Mouse (Mus musculus): Measurements from ENCODE around the gene Usp36.
"Not testable (repeated sequence)": the region's sequence is repeated elsewhere in the genome, so short reads cannot be mapped to it uniquely, and the experiment has no call there.

Usp36 gene

DNA sequence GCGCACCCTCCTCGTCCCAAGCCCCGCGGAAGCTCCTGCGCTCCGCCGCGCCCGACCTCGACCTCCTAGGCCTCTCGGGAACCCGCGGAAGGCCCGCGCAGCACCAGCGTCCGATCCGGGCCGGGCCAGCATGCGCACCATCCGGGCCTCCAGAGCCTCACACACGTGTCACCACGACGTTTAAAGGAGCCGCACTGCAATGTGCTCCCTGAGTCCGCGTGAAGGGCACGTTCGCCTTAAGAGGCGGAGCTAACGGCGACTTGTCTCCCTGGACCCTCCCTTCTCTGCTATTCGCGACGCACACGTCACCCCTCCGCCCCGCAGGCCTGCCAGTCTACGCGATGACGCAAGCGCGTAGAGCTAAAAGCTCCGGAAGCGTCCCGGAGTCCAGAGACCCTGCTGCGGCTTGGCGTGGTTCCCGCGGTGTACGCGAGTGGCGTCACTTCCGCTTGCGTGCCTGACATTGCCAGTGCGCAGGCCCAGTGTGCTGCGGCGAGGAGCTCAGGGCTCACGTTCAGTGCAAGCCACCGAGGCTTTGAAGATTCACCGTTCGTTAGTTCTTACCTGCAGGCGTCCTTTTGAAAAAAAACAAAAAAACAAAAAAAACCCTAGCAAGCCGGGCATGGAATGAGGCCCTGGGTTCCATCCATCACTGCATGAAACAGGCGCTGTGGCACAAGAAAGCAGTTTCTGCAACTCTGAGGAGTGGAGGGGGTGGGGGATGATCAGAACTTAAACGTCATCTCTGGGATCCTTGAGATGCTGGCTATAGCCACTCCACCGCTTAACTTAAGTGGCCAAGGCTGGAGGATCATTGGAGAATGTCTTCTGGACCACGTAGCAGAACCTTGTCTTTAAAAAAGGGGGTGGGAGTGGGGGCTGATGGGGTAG is at the start of gene Usp36:
Gene Usp36, minus strand, starts transcription at position 246 of the 891 bp plus-strand sequence.
- DNase-seq (ENCODE audit: low read depth in 2 of 2, low spot score in 2 of 2), result peak; percentile 99

DNA sequence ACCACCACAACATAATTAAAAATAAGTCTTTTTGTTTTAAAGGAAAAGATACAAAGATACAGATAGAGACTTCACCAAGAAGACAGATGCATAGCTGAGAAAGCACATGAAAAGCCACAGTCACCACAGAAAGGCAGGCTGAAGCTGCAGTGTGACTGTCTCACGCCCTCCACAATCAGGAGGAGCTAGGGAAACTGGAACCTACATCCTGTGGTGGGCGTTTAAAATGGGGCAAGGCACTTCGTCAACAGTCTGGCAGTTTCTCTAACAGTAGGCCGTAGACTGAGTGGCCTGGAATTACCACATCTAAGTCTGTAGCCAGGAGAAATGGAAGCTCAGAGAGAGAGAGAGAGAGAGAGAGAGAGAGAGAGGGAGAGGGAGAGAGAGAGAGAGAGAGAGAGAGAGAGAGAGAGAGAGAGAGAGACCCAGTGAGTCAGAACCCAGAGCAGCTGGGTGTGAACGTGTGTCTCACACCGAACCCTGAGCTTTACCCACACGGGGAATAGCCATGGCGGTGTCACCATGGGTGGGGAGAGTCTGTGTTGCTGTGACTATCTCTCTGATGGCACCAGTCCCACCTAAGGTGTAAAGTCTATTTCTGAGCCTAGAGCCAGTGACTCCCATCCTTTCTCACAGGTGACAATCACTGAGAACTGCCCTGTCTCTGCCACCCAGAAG is 47.6 kb upstream of the Usp36 start:
- DNase-seq (ENCODE audit: low read depth in 2 of 2, low spot score in 2 of 2), result peak; percentile 63 to 73

DNA sequence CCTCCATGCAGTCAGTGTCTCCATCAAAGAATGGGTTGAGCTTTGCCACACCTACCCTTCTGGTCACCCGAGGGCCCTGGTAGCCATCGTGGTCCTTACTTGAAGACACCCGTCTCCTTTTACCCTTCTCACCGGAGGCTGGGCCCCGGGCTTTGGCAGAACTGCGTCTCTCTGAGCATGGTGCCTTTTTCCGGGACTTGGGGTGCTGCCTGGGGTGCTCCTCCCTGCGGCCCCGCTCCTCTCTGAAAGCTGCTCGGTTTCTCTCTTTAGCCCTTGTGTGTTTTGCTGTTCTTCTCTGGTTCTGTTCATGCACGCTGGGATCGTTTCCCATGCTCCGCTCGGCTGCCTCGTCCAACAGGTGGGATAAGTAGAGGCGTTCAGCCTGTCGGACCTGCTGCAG is 43.4 kb upstream of the Usp36 start:
- no peak for DNase-seq (ENCODE audit: low read depth in 2 of 2, low spot score in 2 of 2)

DNA sequence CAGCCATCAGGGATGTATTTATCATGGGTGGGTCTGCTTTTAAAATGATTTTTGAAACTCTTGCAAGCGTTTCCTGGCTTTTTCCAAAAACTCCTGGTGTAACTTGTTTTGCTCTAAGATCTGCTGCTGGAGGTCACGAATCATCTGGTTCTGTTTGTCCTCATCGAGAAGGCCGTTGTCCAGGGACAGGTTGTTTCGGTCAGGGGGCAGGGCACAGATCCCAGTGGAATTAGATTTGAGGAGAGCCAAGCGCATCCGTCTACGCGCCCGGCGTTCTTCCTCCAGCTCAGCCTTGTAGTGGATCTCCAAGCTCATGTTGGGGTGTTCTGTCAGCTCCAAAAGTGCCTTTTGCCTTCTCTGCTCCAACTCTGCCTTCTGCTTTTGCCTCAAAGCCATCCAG is 42.3 kb upstream of the Usp36 start:
- DNase-seq (ENCODE audit: low read depth in 2 of 2, low spot score in 2 of 2), result no peak

DNA sequence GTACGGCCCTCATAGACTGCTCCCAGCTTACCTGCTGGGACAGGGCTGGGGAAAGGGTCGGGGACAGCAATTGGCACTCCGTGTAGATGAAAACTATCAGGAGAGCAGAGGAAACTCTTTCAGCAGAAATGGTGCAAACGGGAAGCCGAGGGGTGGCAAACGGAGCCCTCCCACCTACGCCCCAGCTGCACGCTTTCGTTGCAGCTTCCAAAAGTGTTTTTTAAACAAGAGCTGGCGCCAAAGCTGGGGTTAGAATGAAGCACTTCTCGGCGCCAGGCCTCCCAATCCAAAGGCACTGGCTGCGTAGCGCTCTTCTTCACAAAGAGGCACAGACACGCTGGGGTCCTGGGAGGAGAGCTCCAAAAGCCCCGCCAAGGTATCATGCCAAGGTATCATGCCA is 40.7 kb upstream of the Usp36 start:
- no peak for DNase-seq (ENCODE audit: low read depth in 2 of 2, low spot score in 2 of 2)

DNA sequence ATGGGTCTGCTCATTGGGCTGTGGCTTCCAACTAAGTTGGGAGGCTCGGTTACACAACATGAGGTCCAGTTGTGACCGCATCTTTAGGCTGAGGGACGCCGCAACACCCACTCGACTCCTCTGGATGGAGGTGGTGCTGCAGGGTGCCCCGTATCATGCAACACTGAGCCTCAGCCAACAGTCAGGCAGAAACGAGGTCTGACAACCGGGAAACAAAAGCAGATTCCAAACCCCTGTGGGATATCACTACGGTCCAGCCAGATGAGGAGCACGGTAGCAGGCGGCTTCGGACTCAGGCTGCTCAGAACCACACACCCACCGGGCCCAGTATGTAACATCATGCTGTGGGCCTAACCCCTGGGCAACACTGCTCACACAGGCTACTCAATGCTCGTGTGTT is 40.3 kb upstream of the Usp36 start:
- DNase-seq (ENCODE audit: low read depth in 2 of 2, low spot score in 2 of 2), result no peak

DNA sequence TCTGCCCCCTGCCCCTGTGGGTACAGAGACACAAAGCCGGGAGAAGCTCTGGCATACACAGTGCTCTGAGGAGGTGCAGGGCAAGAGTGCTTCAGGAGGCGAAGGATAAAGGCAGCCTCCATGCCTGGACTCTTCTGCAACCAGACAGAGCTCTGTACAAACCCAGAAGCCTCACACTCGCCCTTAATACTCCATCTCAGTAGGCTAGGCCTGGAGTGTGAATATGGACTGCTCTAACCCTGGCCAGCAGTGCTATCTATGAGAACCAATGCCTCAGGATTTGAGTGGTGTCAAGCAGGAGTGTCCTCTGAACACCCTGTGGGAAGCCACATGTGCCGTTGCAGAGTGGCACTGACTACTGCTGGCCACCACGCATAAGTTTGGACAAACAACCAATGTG is 38.9 kb upstream of the Usp36 start:
- no peak for DNase-seq (ENCODE audit: low read depth in 2 of 2, low spot score in 2 of 2)

DNA sequence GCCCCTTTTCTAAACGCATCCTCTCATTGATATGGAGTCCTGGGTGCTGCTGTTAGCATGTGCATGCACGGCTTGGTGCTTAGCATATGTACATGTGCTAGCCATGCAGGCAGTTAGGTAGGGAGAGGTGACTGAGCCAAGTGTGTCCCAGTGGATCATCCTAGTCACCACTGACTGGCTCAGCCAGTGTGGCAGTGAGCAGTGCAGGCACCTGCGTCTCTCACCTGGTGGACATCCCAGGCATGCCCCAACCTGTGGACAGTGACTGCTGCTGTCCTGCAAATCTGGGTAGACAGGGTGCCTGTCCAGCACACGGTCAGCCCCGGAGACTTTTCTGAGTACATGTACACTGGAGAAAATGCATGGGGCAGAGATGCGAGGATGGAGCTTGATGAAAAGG is 38.5 kb upstream of the Usp36 start:
- DNase-seq (ENCODE audit: low read depth in 2 of 2, low spot score in 2 of 2), result no peak

DNA sequence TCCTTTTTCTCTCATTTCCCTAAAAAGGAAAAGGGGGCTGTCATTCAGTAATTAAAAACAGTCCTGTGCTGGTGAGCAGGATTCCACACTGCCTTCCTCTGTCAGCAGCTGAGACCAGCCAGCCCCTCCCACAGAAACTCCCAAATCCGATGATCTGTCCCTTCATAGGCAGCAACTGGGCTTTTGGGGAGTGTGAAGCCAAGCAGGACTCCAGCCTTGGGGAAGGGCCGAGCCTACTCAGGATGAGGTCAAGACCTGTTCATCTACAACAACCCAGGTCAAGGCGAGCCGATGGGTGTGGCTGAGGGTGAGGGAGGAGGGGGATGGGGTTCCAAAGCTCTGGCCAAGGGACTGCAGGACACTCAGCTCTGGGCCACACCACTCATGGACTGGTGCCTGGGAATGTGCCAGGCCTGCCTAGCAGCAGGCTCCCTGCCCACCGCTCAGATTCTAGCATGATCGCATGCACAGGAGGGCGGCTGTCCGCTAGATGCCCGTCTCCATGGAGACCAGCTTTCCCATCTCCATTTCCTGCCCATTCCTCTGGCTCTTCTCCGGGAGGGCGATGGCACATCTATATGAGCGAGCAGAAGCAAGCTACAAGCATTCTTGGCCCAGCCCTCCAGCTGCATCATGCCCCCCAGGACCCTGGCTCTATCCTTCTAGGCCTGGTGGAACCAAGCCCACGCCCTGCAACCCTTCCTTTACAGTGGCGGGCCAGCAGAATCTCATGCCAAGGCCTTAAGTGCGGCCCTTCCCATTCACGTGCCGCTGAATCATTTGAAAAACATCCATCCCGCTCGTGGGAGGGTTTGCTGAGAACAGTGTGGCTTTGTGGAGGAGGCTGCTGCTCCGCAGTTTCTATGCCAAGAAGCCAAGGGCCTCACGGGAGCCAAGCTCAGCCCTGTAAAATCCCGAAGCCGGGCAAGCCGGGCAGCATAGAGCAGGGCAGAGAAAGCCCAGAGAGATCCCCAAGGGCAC is 37.2 kb upstream of the Usp36 start:
- no peak for DNase-seq (ENCODE audit: low read depth in 2 of 2, low spot score in 2 of 2)

DNA sequence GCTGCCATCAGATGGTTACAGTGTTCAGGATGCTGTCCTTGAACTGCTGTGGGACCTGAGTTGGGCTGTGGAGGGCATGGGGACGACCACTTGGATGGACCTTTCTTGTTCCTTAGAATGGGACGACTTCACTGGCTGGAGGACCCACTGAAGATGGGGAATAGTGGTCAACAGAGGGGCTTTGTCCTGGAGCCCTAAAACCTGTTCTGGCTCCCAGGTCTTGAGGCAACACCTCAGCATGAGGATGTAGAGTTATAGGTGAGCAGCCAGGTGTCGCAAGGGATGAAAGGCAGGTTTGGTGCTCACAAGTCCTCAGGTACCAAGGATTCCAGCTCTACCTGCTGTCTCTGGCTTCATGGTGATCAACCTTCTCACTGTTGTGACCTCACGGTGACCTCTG is 36.4 kb upstream of the Usp36 start:
- DNase-seq (ENCODE audit: low read depth in 2 of 2, low spot score in 2 of 2), result no peak

DNA sequence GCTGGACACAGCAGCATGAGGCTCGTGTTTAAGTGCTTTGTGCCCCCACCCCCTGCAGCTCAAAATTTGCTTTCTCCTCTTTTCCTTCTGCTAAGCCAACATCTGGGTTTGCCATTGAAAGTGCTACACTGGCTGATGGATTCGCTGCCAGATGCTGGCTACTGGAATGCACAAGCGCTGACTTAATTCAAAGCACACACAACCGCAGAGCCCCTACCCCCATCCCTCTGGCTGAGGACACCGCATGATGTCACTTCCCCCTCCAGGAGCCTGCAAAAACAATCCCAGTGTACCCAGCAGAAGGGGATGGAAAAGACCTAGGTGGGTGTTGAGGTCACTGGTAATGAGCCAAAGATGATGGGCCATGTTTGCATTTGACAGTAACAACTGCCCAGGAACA is 34.5 kb upstream of the Usp36 start:
- no peak for DNase-seq (ENCODE audit: low read depth in 2 of 2, low spot score in 2 of 2)

DNA sequence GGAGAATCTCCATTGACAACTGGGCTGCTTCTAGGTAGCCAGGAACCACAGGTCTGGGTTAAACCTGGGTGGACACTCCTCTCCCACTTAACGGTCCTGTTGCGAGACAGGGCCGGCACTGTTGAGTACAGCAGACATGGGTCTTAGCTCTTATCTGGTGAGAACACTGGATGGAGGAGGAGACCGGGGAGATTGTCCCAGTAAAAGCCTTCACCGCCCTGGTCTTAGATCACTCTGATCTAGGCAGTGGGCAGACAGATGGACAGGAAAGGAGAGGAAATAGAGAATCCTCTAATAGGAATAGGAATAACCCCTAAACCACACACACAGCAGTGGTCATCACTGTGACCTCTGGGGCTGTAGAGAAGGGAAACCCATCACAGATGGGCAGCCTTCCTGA is 33.9 kb upstream of the Usp36 start:
- no peak for DNase-seq (ENCODE audit: low read depth in 2 of 2, low spot score in 2 of 2)

DNA sequence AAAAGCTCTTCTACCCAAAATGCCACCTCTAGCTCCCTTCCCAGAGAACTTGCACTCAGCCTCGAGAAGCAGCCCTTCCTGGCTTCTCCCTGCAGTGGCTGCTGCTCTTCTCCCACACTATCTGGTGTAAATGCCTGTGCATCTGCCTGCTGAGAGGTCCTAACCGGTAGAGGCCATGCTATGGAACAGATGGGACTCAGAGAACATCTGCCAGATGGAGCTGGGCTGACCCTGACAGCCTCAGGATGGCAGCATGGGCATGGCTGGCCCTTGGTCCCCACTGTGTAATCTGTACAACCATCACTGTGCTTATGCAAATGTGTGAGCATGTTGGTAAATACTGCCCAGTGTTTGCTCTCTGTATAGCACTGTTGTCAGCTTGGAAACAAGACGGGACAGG is 32.6 kb upstream of the Usp36 start:
- DNase-seq (ENCODE audit: low read depth in 2 of 2, low spot score in 2 of 2), result no peak

DNA sequence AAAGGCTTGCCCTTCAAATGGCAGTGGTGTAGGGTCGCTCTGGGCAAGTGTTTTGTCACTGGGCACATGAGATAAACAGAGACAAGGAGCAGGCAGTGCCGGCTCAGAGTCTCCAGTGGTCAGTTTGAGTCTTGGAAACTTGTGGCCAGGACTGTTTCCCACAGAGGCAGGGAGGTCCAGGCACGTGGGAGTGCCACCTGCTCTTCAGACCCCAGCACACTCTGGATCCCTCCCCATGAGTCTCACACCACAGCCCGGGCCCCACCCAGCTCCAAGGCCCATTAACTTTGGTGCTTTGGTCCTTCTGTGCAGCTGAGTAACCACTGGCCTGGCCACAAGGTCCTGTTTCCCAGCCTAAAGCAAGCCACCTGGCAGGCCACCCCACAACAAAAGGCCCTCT is 31.9 kb upstream of the Usp36 start:
- no peak for DNase-seq (ENCODE audit: low read depth in 2 of 2, low spot score in 2 of 2)

DNA sequence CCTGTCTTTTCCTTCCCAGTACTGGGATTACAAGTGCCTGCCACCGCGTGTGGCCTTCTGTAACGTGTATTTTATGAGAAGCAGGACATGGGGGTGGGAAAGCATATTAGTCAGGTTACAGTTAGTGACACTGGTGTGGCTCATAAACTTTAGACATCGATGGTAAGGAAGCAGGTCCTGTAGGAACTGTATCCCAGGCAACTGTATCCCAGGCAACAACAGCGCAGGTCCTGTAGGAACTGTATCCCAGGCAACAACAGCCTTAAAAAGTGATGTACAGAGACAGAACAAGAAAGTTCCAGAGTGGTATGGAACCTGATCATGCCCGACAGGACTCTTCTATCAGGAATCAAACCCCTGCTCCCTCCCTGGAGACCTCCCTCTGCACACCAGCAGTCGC is 31.5 kb upstream of the Usp36 start:
- DNase-seq (ENCODE audit: low read depth in 2 of 2, low spot score in 2 of 2), result no peak

DNA sequence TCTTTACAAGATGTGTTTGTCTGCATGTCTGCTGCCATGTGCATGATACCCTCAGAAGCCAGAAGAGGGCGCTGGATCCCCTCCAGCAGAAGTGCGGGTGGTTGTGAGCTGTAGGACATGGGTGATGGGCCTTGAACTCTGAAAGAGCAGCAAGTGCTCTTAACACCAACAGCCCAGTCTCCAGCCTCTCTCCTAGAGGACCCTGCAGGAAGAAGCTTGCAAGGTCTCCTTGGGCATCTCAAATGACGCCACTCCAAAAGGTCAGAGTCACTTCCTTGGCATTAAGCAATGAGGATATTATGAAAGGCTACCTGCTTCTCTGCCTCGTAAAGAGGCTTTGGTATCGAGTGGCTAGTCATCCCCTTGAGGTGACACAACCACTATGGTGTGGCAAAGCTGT is 28.6 kb upstream of the Usp36 start:
- peak; percentile 68 to 74 for DNase-seq (ENCODE audit: low read depth in 2 of 2, low spot score in 2 of 2)

DNA sequence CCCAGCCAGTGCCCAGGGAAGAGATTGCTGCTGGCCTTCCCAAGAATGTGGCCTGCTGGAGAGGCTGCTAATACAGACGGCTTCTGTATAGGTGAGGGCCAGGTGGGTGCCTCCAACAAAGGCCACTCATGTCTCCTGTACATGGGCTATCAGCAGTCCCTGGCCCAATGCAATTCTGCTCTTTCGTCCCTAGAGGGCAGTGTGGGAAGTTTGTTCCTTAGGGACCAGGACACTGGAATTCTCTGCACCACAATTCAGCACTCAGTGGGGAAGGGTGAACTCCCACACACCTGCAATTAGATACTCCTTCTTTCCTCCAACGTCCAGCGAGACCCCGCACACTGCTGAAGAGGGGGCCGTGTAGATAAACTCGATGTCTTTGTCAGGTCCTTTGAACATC is 27.1 kb upstream of the Usp36 start:
- DNase-seq (ENCODE audit: low read depth in 2 of 2, low spot score in 2 of 2), result peak; percentile 38 to 46

DNA sequence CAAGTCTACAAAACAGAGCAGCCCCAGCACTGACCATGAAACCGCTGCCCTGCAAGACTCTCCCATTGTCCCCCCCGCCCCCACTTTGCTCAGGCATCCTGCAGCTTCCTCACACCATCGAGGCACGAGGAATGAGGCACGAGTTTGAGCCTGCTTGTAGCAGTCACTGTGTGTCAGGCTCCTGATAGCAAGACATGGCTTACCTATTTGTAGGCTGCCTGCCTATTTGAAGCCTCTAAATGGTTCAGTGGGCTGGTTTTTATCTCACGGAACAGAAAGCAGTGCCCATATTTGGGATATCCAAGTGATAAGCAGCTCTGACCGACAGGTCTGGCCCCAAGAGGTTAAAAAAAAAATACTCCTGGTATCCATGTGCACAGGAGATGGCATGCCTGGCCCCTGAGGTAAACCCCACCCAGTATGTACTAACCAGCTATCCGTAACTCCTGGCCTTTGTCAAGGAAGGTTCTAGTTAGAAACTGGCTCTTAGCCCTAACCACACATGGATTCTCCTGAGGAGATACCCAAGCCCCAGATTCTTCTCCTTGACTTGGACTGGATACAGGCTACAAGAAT is 26.3 kb upstream of the Usp36 start:
- no peak for DNase-seq (ENCODE audit: low read depth in 2 of 2, low spot score in 2 of 2)

DNA sequence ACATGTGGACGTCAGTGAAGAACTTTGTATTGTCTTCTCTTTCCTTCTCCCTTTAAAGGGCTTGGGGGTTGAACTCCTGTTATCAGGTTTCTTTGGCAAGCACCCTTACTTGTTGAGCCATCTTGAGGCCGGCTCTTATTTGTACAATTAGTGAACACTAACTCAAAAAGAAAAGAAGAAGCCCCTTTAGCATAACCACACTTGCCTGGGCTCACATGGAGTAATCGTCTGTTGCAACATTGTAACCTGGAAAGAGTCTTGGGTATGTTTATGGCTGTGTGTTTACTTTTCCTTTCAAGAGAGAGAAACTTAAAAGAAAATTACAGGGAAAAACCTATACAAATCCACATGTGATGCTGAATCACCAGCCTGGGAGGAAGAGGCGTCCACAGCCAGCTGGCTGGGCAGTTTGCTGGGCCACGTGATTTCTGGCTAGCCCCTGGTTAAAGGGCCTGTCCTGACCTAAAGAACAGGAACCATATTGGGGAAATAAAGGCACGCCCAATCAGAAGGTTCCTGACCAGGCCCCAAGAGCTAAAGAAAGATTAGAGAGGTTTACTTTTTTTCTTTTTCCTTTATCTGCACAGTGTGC is 22.2 kb upstream of the Usp36 start:
- DNase-seq (ENCODE audit: low read depth in 2 of 2, low spot score in 2 of 2), result no peak

DNA sequence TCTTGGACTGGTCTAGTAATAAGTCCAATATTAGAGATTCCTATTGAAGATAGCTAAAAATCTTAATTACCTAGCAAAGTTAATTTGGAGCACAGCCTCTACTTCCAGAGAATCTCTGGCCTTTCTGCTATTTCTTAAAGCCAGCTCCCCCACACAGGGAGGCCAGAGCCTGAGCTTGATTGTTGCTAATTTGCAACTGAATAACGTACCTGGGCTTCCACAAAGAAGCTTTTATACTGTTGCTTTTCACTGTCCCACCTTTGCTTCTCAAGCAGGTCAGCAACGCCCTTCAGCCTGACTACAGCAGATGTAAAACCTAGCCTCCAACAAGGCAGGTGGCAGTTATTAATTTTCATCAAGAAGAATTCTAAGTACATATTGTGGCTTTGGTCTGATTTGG is 17.9 kb upstream of the Usp36 start:
- not testable (repeated sequence) for DNase-seq (ENCODE audit: low read depth in 2 of 2, low spot score in 2 of 2)

DNA sequence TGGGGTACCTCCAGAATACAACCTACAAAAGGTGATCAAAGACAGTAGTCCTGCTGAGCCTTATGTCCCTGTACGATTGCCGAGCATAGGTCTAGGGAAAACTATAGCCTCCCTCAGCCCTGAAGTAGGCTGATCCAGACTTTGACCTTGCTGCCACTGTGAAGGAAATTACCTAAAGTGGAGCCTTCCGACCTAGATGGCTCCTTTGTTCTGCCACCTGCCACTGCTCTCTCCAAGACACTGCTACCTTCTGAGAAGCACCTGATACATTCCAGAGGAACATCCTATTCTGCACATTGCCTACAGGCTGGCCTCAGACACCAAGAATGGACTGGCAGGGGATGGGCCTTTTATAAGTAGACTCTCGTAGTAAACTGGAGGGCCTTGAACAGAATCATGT is 13.9 kb upstream of the Usp36 start:
- DNase-seq (ENCODE audit: low read depth in 2 of 2, low spot score in 2 of 2), result not testable (repeated sequence)

Measured in CD8-positive naive resting alpha-beta T cell, adult 2 months (primary cell).